ENCODE assay signal across 8 mouse cellular contexts in genomic region chr16:23986871-23987270, GRCm38 (mm10). TPM values are rescaled to one million over a fixed set of nuclear protein-coding genes. Genes with fewer than 3 reads are reported as not detected.
A peak's percentile ranks its signal among the peaks of the same experiment; 100 is the strongest.
DNase-seq lines count a peak whose midpoint lies in the region; ATAC-seq lines count a peak whose summit lies in the region.

No protein-coding gene starts in this region.

- peak overlapping the region; percentile 85 for H3K4me3 ChIP-seq in embryonic facial prominence, embryonic 10.5 days
- peak overlapping the region; percentile 68 for H3K4me3 ChIP-seq in liver, embryonic 11.5 days (ENCODE audit: low read depth, low read length)
- H3K4me3 ChIP-seq in neural tube, embryonic 15.5 days (replicated peaks): peak overlapping the region; percentile 70

- peaks cover 64% of the 10 kb centered on the region for H3K4me1 ChIP-seq in embryonic facial prominence, embryonic 10.5 days
- H3K4me1 ChIP-seq in liver, embryonic 11.5 days (replicated peaks; ENCODE audit: control insufficient read depth, insufficient read depth, low read length): peaks cover 10% of the 10 kb centered on the region
- peaks cover 67% of the 10 kb centered on the region for H3K4me1 ChIP-seq in neural tube, embryonic 15.5 days

- H3K27me3 ChIP-seq in embryonic facial prominence, embryonic 10.5 days (replicated peaks; ENCODE audit: low read depth, poor library complexity, severe bottlenecking): peaks cover 59% of the 10 kb centered on the region
- peaks cover 34% of the 10 kb centered on the region for H3K27me3 ChIP-seq in liver, embryonic 11.5 days (replicated peaks; ENCODE audit: control insufficient read depth, insufficient read depth, low read length)
- peaks cover 7% of the 10 kb centered on the region for H3K27me3 ChIP-seq in neural tube, embryonic 15.5 days (replicated peaks)

- WGBS in embryonic facial prominence, embryonic 10.5 days: under 1% methylated on average over 17 of the region's 17 CpGs
- WGBS in liver, embryonic 11.5 days: under 1% methylated on average over 17 of the region's 17 CpGs
- 0% methylated on average over 17 of the region's 17 CpGs for WGBS in neural tube, embryonic 15.5 days

- H3K9ac ChIP-seq in liver, embryonic 11.5 days (ENCODE audit: low read depth, low read length): peak overlapping the region; percentile 74
- peak overlapping the region; percentile 89 for H3K9ac ChIP-seq in neural tube, embryonic 15.5 days (replicated peaks)

- H3K36me3 ChIP-seq in embryonic facial prominence, embryonic 10.5 days (replicated peaks): no peaks in the 10 kb centered on the region
- H3K36me3 ChIP-seq in liver, embryonic 11.5 days (ENCODE audit: control insufficient read depth, insufficient read depth, low read length): no peaks in the 10 kb centered on the region
- H3K36me3 ChIP-seq in neural tube, embryonic 15.5 days: no peaks in the 10 kb centered on the region

- ATAC-seq in liver, embryonic 11.5 days (replicated peaks; ENCODE audit: low FRiP score): no peak
- no peak for ATAC-seq in neural tube, embryonic 15.5 days (ENCODE audit: low FRiP score)

- H3K4me2 ChIP-seq in liver, embryonic 11.5 days: peak overlapping the region; percentile 86
- peak overlapping the region; percentile 94 for H3K4me2 ChIP-seq in neural tube, embryonic 15.5 days

- intact Hi-C loops in heart, postnatal 36 days (cut with DNase I): loop anchor here (5.0 to 10.0 kb wide), 5 partner anchors 295 to 900 kb away; no protein-coding TSS in a partner anchor

- peak; percentile 68 for DNase-seq in adrenal gland, adult 2 months
- no peak for DNase-seq in adrenal gland, postnatal 36 days
- peak; percentile 51 for DNase-seq in CD4-positive helper T cell, adult 2 months (ENCODE audit: low read depth, low spot score)
- peak; percentile 59 for DNase-seq in embryonic facial prominence, embryonic 10.5 days (ENCODE audit: low spot score)
- peak; percentile 58 to 70 for DNase-seq in heart, postnatal 36 days
- peak; percentile 55 for DNase-seq in liver, embryonic 11.5 days (ENCODE audit: low spot score)
- DNase-seq in layer of hippocampus, adult 9-11 months: no peak

- no peaks in the 10 kb centered on the region for H3K9me3 ChIP-seq in embryonic facial prominence, embryonic 10.5 days
- no peaks in the 10 kb centered on the region for H3K9me3 ChIP-seq in liver, embryonic 11.5 days (ENCODE audit: control insufficient read depth, low read length)
- H3K9me3 ChIP-seq in neural tube, embryonic 15.5 days (replicated peaks): no peaks in the 10 kb centered on the region

- peak overlapping the region; percentile 99; the same call in 1 of the 2 replicates for H3K27ac ChIP-seq in embryonic facial prominence, embryonic 10.5 days (replicated peaks)
- H3K27ac ChIP-seq in liver, embryonic 11.5 days (ENCODE audit: low read depth, low read length): peak overlapping the region; percentile 8; the same call in 1 of the 2 replicates
- peak overlapping the region; percentile 100 for H3K27ac ChIP-seq in neural tube, embryonic 15.5 days (replicated peaks)

RNA-seq across cellular contexts. Expression of gene Gm37419, which starts 1.4 kb away (rescaled TPM):
- not detected for total RNA-seq in adrenal gland, adult 2 months (2021)
- polyA plus RNA-seq in adrenal gland, adult 2 months (2012; rRNA removed): not detected in 2 replicates
- not detected for total RNA-seq in adrenal gland, postnatal 36 days (2021)
- not detected in 2 replicates for polyA plus RNA-seq in embryonic facial prominence, embryonic 10.5 days (2016; fragmentation: Nextera tagmentation; extraction: Ambion mirVana)
- not detected for total RNA-seq in heart, postnatal 36 days (2021)
- not detected in 2 replicates for polyA plus RNA-seq in liver, embryonic 11.5 days (2014; fragmentation: Nextera tagmentation; extraction: Ambion mirVana)
- polyA plus RNA-seq in neural tube, embryonic 15.5 days (2015; fragmentation: Nextera tagmentation; extraction: Ambion mirVana): not detected in 2 replicates

RNA-seq across cellular contexts. Expression of gene Bcl6, which starts 1.8 kb away (rescaled TPM):
- 10 to 100 TPM; 75.1 to 88.5 TPM for total RNA-seq in adrenal gland, adult 2 months (2021)
- polyA plus RNA-seq in adrenal gland, adult 2 months (2012; rRNA removed): 36.0 and 36.8 TPM in 2 replicates
- 10 to 100 TPM; 24.6 to 68.8 TPM for total RNA-seq in adrenal gland, postnatal 36 days (2021)
- 0.16 and 0.25 TPM in 2 replicates for polyA plus RNA-seq in embryonic facial prominence, embryonic 10.5 days (2016; fragmentation: Nextera tagmentation; extraction: Ambion mirVana)
- total RNA-seq in heart, postnatal 36 days (2021): 10 to 100 TPM; 14.6 to 18.5 TPM
- polyA plus RNA-seq in liver, embryonic 11.5 days (2014; fragmentation: Nextera tagmentation; extraction: Ambion mirVana): 0.38 and 0.42 TPM in 2 replicates
- polyA plus RNA-seq in neural tube, embryonic 15.5 days (2015; fragmentation: Nextera tagmentation; extraction: Ambion mirVana): 0.84 and 1.3 TPM in 2 replicates

RNA-seq across cellular contexts. Expression of gene Rtp2, which starts 54.7 kb away (rescaled TPM):
- not detected for total RNA-seq in adrenal gland, adult 2 months (2021)
- not detected in 2 replicates for polyA plus RNA-seq in adrenal gland, adult 2 months (2012; rRNA removed)
- not detected for total RNA-seq in adrenal gland, postnatal 36 days (2021)
- polyA plus RNA-seq in embryonic facial prominence, embryonic 10.5 days (2016; fragmentation: Nextera tagmentation; extraction: Ambion mirVana): 0.10 TPM in 1 of 2 replicates, not detected in the other
- not detected for total RNA-seq in heart, postnatal 36 days (2021)
- polyA plus RNA-seq in liver, embryonic 11.5 days (2014; fragmentation: Nextera tagmentation; extraction: Ambion mirVana): not detected in 2 replicates
- not detected in 2 replicates for polyA plus RNA-seq in neural tube, embryonic 15.5 days (2015; fragmentation: Nextera tagmentation; extraction: Ambion mirVana)

Comparison
In these comparisons a context has a peak if more than half of its experiments do, and no peak if none do; other contexts are left out.
1. DNase-seq: peak in adrenal gland, adult 2 months (single experiment), CD4-positive helper T cell, adult 2 months (single experiment), embryonic facial prominence, embryonic 10.5 days (single experiment), heart, postnatal 36 days (2 of 2) and liver, embryonic 11.5 days (single experiment); none in adrenal gland, postnatal 36 days (0 of 2) and layer of hippocampus, adult 9-11 months (single experiment).
2. H3K27ac ChIP-seq: peak in every context shown above with its lines; median percentile 100 in neural tube, embryonic 15.5 days; 99 in embryonic facial prominence, embryonic 10.5 days; 8 in liver, embryonic 11.5 days.
3. RNA of gene Bcl6, which starts 1.8 kb away (polyA plus RNA-seq): 36.0 to 36.8 TPM in adrenal gland, adult 2 months; 0.84 to 1.3 TPM in neural tube, embryonic 15.5 days, 0.38 to 0.42 TPM in liver, embryonic 11.5 days and 0.16 to 0.25 TPM in embryonic facial prominence, embryonic 10.5 days; every median in the first group is over 10 times any median in the second.
4. Peak in every context shown above with its lines, with median percentiles within 50 percentile points of each other: H3K4me3 ChIP-seq.